Mouse (Mus musculus) CH12F3 (cell line): Measurements from ENCODE around the gene Baz2a.

Source experiments
- in situ Hi-C: fragments of 300-500 bp; cut with MboI; formaldehyde crosslinking; loops from 2 replicates; pipeline ENCODE4 v1.14.3; 2020; ENCODE audit warnings: low sequenced_read_pairs

Baz2a gene

GRCm38 (mm10) chr10:128175302-128175701 is 83.9 kb downstream of the Baz2a start:
- in situ Hi-C loops = loop anchor here (5.0 to 25.0 kb wide), 2 partner anchors 78 to 238 kb away; no protein-coding TSS in a partner anchor

- in situ Hi-C loops = loop anchor here (5.0 to 25.0 kb wide), 2 partner anchors 79 to 239 kb away; no protein-coding TSS in a partner anchor
Measured at GRCm38 (mm10) chr10:128175996-128176755, 84.8 kb downstream of the Baz2a start.

- in situ Hi-C loops = loop anchor here (5.0 to 25.0 kb wide), 2 partner anchors 80 to 240 kb away; no protein-coding TSS in a partner anchor
Measured at GRCm38 (mm10) chr10:128177316-128177715, 85.9 kb downstream of the Baz2a start.
